Mouse (Mus musculus): ENCODE measurements around the gene Plekha5. TPM values are rescaled to one million over a fixed set of nuclear protein-coding genes. Genes with fewer than 3 reads are reported as not detected.
"Not testable (repeated sequence)": the region's sequence is repeated elsewhere in the genome, so short reads cannot be mapped to it uniquely, and the experiment has no call there.

The Plekha5 gene
- total RNA-seq, 2 experiments from 2014 or later = 1.8 to 4.8 TPM

DNA sequence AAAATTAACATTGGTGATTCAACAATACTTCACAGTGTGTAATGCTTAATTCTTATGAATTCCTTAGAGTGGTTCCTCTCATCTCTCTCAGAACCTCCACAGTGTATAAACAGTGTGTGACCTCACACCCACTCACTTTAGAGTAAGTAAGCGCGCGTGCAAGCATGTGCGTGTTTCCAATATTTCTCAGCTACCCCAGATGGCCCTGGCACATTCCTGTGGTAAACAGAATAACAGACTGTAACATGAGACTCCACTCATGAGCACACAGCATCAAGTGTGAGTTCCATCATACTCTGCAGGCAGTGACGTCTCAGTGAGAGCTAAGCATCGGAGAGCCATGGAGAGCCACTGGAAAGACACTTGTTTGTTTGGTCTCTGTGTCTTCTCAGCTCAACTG is 63.6 kb downstream of the Plekha5 start:
- ATAC-seq (ENCODE audit: poor library complexity, severe bottlenecking) = no peak

GRCm38 (mm10) chr6:140488673-140489072 is 64.8 kb downstream of the Plekha5 start:
- no peak for ATAC-seq (ENCODE audit: poor library complexity, severe bottlenecking)

DNA sequence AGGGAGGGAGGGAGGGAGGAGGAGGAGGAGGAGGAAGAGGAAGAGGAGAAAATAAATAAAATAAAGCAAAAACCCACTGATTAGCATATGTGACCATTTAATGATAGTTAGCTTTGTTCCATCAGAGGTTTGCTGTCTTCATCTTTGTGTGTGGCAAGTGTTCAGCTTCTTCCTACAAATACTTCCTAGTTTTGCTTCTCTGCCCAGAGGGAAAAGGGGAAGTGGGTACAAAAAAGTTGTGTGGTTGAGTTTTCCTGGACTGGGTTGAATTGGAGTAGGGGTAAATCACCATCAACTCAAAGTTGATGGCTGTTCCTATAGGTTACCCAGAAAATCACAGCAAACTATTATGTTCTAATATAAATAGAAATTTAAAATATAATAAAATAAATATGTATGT is 65.7 kb downstream of the Plekha5 start:
- ATAC-seq (ENCODE audit: poor library complexity, severe bottlenecking) = peak; percentile 61

- no peak for ATAC-seq (ENCODE audit: poor library complexity, severe bottlenecking)
Measured at GRCm38 (mm10) chr6:140490220-140490619, 66.4 kb downstream of the Plekha5 start.

DNA sequence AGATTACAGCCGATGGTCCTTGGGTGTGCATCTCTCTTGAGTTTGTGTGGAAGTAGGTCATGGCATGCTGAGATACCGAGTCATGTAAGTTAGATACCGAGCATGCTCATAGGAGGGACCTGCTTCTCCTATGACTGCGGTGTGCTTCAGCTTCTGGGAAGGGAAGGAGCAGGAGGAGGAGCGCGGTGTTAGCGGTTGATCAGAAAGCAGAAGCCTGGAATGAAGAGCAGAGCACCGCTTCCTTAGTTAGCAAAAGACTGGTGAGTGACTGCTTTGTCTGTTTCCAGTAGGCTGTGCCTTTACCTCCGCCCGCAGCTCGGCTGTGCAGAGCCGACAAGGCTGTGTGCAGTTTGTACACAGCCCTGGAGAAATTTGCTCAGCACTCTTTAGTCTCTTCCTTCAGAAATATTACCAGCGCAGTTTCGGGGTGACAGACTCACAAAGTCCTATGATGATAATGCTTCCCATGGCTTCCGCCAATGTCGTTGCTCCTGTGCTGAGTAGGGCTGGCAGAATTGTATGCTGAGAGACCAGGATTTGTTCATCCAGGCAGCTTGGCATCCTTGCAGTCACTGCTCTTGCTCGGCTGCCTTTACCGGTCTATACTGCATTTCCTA is 67.2 kb downstream of the Plekha5 start:
- ATAC-seq (ENCODE audit: poor library complexity, severe bottlenecking) = peak; percentile 79

GRCm38 (mm10) chr6:140492043-140492442 is 68.2 kb downstream of the Plekha5 start:
- ATAC-seq (ENCODE audit: poor library complexity, severe bottlenecking) = no peak

GRCm38 (mm10) chr6:140498074-140498473 is 74.2 kb downstream of the Plekha5 start:
- no peak for ATAC-seq (ENCODE audit: poor library complexity, severe bottlenecking)

DNA sequence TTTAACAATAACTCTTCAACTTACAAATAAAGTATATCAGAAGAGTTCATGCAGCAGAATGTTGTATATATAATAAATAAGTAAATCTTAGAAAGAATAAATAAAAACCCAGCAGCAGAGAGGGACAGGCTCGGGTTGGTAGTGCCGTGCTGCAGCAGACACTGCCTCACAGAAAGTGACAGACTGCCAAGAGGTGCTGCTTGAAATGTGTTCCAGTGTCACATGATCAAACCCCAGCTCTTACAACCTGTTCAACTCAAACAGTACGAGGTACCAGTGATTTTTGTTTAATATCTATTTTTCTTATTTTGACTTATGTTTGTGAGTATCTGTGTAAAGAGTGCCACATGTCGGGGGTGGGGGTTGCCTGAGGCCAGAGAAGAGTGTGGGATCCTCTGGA is 75.1 kb downstream of the Plekha5 start:
- ATAC-seq (ENCODE audit: poor library complexity, severe bottlenecking) = no peak

DNA sequence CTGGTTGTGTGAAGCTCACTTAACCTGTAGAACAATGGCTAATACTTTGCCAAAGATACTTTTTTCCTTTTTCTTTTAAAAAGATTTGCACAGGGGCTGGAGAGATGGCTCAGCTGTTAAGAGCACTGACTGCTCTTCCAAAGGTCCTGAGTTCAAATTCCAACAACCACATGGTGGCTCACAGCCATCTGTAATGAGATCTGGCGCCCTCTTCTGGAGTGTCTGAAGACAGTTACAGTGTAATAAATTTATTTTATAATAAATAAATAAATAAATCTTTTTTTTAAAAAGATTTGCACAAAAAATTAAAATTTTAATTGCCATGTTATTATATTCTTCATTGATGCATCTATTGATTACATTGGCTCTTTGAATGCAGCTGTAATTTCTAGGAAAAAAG is 77.0 kb downstream of the Plekha5 start:
- not testable (repeated sequence) for ATAC-seq (ENCODE audit: poor library complexity, severe bottlenecking)

GRCm38 (mm10) chr6:140501841-140502240 is 78.0 kb downstream of the Plekha5 start:
- peak; percentile 35; the same call in 1 of the 2 replicates for ATAC-seq (ENCODE audit: poor library complexity, severe bottlenecking)

- no peak for ATAC-seq (ENCODE audit: poor library complexity, severe bottlenecking)
Measured at GRCm38 (mm10) chr6:140504796-140505195, 80.9 kb downstream of the Plekha5 start.

DNA sequence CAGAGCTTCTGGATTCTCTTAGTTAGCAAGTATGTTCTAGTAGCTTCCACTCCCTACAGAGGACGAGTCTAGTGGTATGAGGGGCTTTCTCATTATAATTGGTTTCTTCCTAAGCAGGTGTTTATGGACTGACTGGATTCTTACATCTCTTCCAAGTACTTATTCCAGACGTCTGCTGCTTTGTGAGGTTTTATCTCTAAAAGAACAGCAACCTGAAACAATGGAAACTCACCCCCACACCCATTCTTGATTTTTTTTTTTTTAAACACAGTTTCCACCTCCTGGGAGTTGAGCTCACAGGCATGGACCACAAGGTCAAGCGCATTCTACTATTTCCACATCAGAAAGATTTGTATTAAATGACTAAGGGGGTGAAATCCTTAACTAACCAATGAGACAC is 83.8 kb downstream of the Plekha5 start:
- no peak for ATAC-seq (ENCODE audit: poor library complexity, severe bottlenecking)

- ATAC-seq (ENCODE audit: poor library complexity, severe bottlenecking) = no peak
Measured at GRCm38 (mm10) chr6:140508475-140509150, 84.8 kb downstream of the Plekha5 start.

DNA sequence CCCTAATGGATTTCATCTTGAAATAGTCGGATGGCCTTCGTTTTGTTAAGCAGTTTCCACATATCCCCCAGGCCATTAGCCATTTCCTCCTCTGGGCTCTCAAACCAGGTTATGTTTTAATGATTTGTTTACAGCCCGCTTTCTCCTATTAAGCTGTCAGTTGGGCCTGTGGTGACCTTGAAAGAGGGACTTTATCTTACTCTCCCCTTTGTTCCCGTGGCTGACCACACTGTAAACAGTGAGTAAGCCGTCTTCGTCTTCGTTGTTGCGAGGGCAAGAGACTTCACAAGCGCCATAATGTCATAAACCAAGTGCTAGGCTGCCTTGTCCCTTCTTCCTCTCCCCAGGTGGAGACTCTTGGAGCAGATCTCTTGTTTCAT is 85.3 kb downstream of the Plekha5 start:
- ATAC-seq (ENCODE audit: poor library complexity, severe bottlenecking) = no peak

GRCm38 (mm10) chr6:140512016-140512415 is 88.2 kb downstream of the Plekha5 start:
- no peak for ATAC-seq (ENCODE audit: poor library complexity, severe bottlenecking)

- no peak for ATAC-seq (ENCODE audit: poor library complexity, severe bottlenecking)
Measured at GRCm38 (mm10) chr6:140512427-140512826, 88.6 kb downstream of the Plekha5 start.

- ATAC-seq (ENCODE audit: poor library complexity, severe bottlenecking) = peak; percentile 79
Measured at GRCm38 (mm10) chr6:140514205-140515110, 90.6 kb downstream of the Plekha5 start.

DNA sequence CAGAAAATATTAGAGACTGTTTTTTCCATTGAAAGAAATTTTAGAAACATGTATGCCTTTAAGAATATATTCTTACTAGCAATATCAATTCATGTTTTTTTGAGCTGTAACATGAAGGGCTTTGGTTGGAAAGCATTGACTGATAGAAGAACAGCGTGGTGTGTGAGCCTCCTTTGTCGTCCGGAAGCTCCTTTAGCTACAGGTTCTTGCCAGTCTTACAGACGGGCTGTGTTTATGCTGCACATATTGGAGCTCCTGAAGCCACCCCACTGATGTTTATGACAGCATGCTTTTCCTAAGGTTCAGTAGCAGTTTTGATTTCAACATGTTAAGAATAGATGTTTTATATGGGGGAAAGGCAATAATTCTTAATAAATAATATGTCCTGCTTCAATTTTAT is 91.7 kb downstream of the Plekha5 start:
- no peak for ATAC-seq (ENCODE audit: poor library complexity, severe bottlenecking)

DNA sequence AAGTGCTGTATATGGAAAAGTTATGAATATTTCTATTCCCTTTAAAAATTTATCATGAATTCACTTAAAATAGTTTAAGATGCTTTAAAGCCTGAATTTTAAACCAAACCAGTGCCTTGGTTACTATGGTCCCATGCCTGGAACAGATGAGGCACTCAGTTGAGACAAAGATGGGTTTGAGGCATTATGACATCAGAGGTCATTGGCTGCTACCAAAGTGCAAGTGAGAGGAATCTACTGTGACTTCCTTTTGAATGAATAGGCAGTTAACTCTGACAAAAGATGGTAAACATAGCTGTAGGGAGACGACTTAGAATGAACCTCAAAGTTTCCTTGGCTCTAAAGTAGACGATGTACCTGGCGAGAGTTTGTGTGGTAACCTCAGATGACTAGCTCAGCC is 92.3 kb downstream of the Plekha5 start:
- ATAC-seq (ENCODE audit: poor library complexity, severe bottlenecking) = no peak

GRCm38 (mm10) chr6:140517188-140517587 is 93.3 kb downstream of the Plekha5 start:
- peak; percentile 68 for ATAC-seq (ENCODE audit: poor library complexity, severe bottlenecking)

GRCm38 (mm10) chr6:140519019-140519418 is 95.2 kb downstream of the Plekha5 start:
- ATAC-seq (ENCODE audit: poor library complexity, severe bottlenecking) = no peak
